Mouse (Mus musculus): ENCODE data around the gene Sf1.

- TF ChIP-seq CTCF (IDR thresholded peaks at IDR 0.05) (no peak), EP300 (IDR thresholded peaks at IDR 0.05) (no peak; the same call in 1 of the 2 replicates)
These were observed 36.0 kb downstream of the Sf1 start, which contains the start of gene Rasgrp2 for GRCm38 (mm10) chr19:6399285-6400095.

Data from lung, postnatal 0 days (tissue).